In genomic region chr14:105922874-105923273, GRCm38 (mm10) we compare ENCODE assay signal across 8 mouse cellular contexts. TPM values are rescaled to one million over a fixed set of nuclear protein-coding genes. Genes with fewer than 3 reads are reported as not detected.
DNase-seq lines count a peak whose midpoint lies in the region; ATAC-seq and TF ChIP-seq lines count a peak whose summit lies in the region.
"Had no signal": no experiment of that assay in that cellular context is flagged by ENCODE, and none has a peak within 500 bp of the region (broad histone marks: within the 10 kb centered on the region; RNA-seq: fewer than 3 reads in every experiment).

No protein-coding gene starts in this region.

- no peaks in the 10 kb centered on the region for H3K27me3 ChIP-seq in intestine, embryonic 16.5 days (replicated peaks; ENCODE audit: control insufficient read depth, insufficient read depth, low read length)
- no peaks in the 10 kb centered on the region for H3K27me3 ChIP-seq in stomach, postnatal 0 days (ENCODE audit: control insufficient read depth, insufficient read depth, low read length)
- H3K27me3 ChIP-seq: neural tube, embryonic 12.5 days had no signal

- TF ChIP-seq CTCF in stomach, postnatal 0 days (IDR thresholded peaks at IDR 0.05; ENCODE audit: low read depth): no peak
- TF ChIP-seq CTCF in gastrocnemius, adult 2 months (IDR thresholded peaks at IDR 0.05): no peak

- WGBS in intestine, embryonic 16.5 days: 21% methylated on average over 8 of the region's 8 CpGs
- 9% methylated on average over 8 of the region's 8 CpGs for WGBS in stomach, postnatal 0 days

- H3K36me3 ChIP-seq in intestine, embryonic 16.5 days (ENCODE audit: control insufficient read depth, insufficient read depth, low read length): no peaks in the 10 kb centered on the region
- H3K36me3 ChIP-seq in stomach, postnatal 0 days (ENCODE audit: control insufficient read depth, insufficient read depth, low read length): no peaks in the 10 kb centered on the region
- H3K36me3 ChIP-seq: neural tube, embryonic 12.5 days had no signal

- H3K4me3 ChIP-seq in intestine, embryonic 16.5 days (ENCODE audit: low read length): no peak overlapping the region
- no peak overlapping the region for H3K4me3 ChIP-seq in stomach, postnatal 0 days (ENCODE audit: low read depth, low read length)
- no peak overlapping the region for H3K4me3 ChIP-seq in gastrocnemius, adult 2 months
- H3K4me3 ChIP-seq: neural tube, embryonic 12.5 days had no signal

- intact Hi-C loops in gastrocnemius, adult 2 months (cut with DNase I): no loop called here

- no peak overlapping the region for H3K9ac ChIP-seq in intestine, embryonic 16.5 days (ENCODE audit: low read depth, low read length)
- no peak overlapping the region for H3K9ac ChIP-seq in stomach, postnatal 0 days (ENCODE audit: low read length)
- H3K9ac ChIP-seq: neural tube, embryonic 12.5 days had no signal

- TF ChIP-seq EP300 in stomach, postnatal 0 days (optimal IDR thresholded peaks at IDR 0.05): no peak

- ATAC-seq in intestine, embryonic 16.5 days: peak; percentile 58
- ATAC-seq in stomach, postnatal 0 days (ENCODE audit: low FRiP score, low TSS enrichment): peak; percentile 51; the same call in 1 of the 2 replicates

- peak overlapping the region; percentile 41; the same call in 1 of the 2 replicates for H3K27ac ChIP-seq in intestine, embryonic 16.5 days (ENCODE audit: low read length)
- H3K27ac ChIP-seq in stomach, postnatal 0 days (replicated peaks): no peak overlapping the region; the same call in 1 of the 2 replicates
- H3K27ac ChIP-seq in gastrocnemius, adult 2 months: no peak overlapping the region
- H3K27ac ChIP-seq: neural tube, embryonic 12.5 days had no signal

- H3K4me1 ChIP-seq in intestine, embryonic 16.5 days (ENCODE audit: control insufficient read depth, insufficient read depth, low read length): peaks cover 11% of the 10 kb centered on the region
- H3K4me1 ChIP-seq in stomach, postnatal 0 days (replicated peaks; ENCODE audit: control insufficient read depth, insufficient read depth): no peaks in the 10 kb centered on the region

- H3K9me3 ChIP-seq in intestine, embryonic 16.5 days (ENCODE audit: control insufficient read depth, low read length): no peaks in the 10 kb centered on the region
- no peaks in the 10 kb centered on the region for H3K9me3 ChIP-seq in stomach, postnatal 0 days (ENCODE audit: control insufficient read depth, low read length)
- H3K9me3 ChIP-seq: neural tube, embryonic 12.5 days had no signal

- 0 out of 2 replicates have a peak overlapping the region, but pooled peaks have one; percentile 12 for H3K4me2 ChIP-seq in intestine, embryonic 16.5 days (ENCODE audit: low read depth, low read length)
- no peak overlapping the region; the same call in 1 of the 2 replicates for H3K4me2 ChIP-seq in stomach, postnatal 0 days (replicated peaks; ENCODE audit: low read depth)
- H3K4me2 ChIP-seq: neural tube, embryonic 12.5 days had no signal

- DNase-seq in urinary bladder, postnatal 14 days (ENCODE audit: low spot score): peak; percentile 44
- DNase-seq in urinary bladder, adult 2 months (ENCODE audit: low spot score): no peak
- peak; percentile 54 for DNase-seq in embryo, embryonic 9.5 days (ENCODE audit: extremely low spot score)
- peak; percentile 20 for DNase-seq in stomach, postnatal 0 days (ENCODE audit: low spot score)
- no peak for DNase-seq in gastrocnemius, adult 2 months
- no peak for DNase-seq in cerebellum, adult 8-10 months

RNA-seq across cellular contexts. Expression of gene Spry2, which starts 26.3 kb away (rescaled TPM):
- polyA plus RNA-seq in urinary bladder, adult 2 months (2012; rRNA removed): 9.2 and 13.9 TPM in 2 replicates
- 29.4 and 35.5 TPM in 2 replicates for polyA plus RNA-seq in intestine, embryonic 16.5 days (2015; fragmentation: Nextera tagmentation; extraction: Ambion mirVana)
- polyA plus RNA-seq in stomach, postnatal 0 days (2015; fragmentation: Nextera tagmentation; extraction: Ambion mirVana): 45.8 and 49.2 TPM in 2 replicates
- 10 to 100 TPM; 16.8 to 21.8 TPM for total RNA-seq in gastrocnemius, adult 2 months (2021)

Comparison
In these comparisons a context has a peak if more than half of its experiments do, and no peak if none do; other contexts are left out.
1. DNase-seq: peak in urinary bladder, postnatal 14 days (single experiment), embryo, embryonic 9.5 days (single experiment) and stomach, postnatal 0 days (single experiment); none in urinary bladder, adult 2 months (single experiment), gastrocnemius, adult 2 months (single experiment) and cerebellum, adult 8-10 months (single experiment).